Comparison of ENCODE assay signal across 12 mouse cellular contexts in the genomic region with DNA sequence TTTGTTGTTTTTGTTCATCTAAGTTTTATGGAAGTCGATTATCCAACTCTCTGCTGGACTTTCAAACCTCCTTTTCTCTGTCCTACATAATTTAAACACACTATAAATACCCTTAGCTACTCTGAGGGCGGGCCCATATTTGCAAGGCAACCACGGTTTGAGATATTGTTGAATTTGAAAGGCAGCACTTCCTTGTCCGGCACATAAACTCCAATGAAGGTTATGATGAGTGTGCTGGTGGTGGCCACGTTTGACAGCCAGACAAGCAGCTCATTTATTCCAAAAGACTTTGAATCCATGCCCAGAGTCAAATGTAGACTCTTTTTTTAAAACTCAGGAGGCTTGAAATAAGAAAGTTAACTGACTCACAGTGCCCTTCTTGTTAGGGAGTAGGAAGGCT. TPM values are rescaled to one million over a fixed set of nuclear protein-coding genes. Genes with fewer than 3 reads are reported as not detected.
DNase-seq lines count a peak whose midpoint lies in the region; ATAC-seq and TF ChIP-seq lines count a peak whose summit lies in the region.
"Had no signal": no experiment of that assay in that cellular context is flagged by ENCODE, and none has a peak within 500 bp of the region (broad histone marks: within the 10 kb centered on the region; RNA-seq: fewer than 3 reads in every experiment).

No protein-coding gene starts in this region.

- H3K9me3 ChIP-seq in hindbrain, embryonic 15.5 days: no peaks in the 10 kb centered on the region
- no peaks in the 10 kb centered on the region for H3K9me3 ChIP-seq in hindbrain, embryonic 13.5 days
- no peaks in the 10 kb centered on the region for H3K9me3 ChIP-seq in lung, embryonic 16.5 days (ENCODE audit: control insufficient read depth, low read length)
- H3K9me3 ChIP-seq in limb, embryonic 14.5 days (ENCODE audit: control insufficient read depth, low read length): no peaks in the 10 kb centered on the region
- H3K9me3 ChIP-seq in stomach, embryonic 16.5 days (replicated peaks; ENCODE audit: control insufficient read depth, low read length): no peaks in the 10 kb centered on the region
- H3K9me3 ChIP-seq: midbrain, embryonic 12.5 days had no signal

- no peaks in the 10 kb centered on the region for H3K27me3 ChIP-seq in hindbrain, embryonic 15.5 days
- H3K27me3 ChIP-seq in hindbrain, embryonic 13.5 days: no peaks in the 10 kb centered on the region
- no peaks in the 10 kb centered on the region for H3K27me3 ChIP-seq in lung, embryonic 16.5 days (ENCODE audit: control insufficient read depth, insufficient read depth, low read depth, low read length)
- H3K27me3 ChIP-seq in limb, embryonic 14.5 days (ENCODE audit: control insufficient read depth, insufficient read depth, low read length): no peaks in the 10 kb centered on the region
- H3K27me3 ChIP-seq in stomach, embryonic 16.5 days (ENCODE audit: control insufficient read depth, insufficient read depth, low read length): no peaks in the 10 kb centered on the region
- H3K27me3 ChIP-seq: midbrain, embryonic 12.5 days had no signal

- WGBS in hindbrain, embryonic 15.5 days: 59% methylated on average over 5 of the region's 5 CpGs
- WGBS in hindbrain, embryonic 13.5 days: 73% methylated on average over 5 of the region's 5 CpGs
- WGBS in lung, embryonic 16.5 days: 14% methylated on average over 5 of the region's 5 CpGs
- WGBS in lung, adult 2 months: 20% methylated on average over 5 of the region's 5 CpGs
- 62% methylated on average over 5 of the region's 5 CpGs for WGBS in limb, embryonic 14.5 days
- WGBS in stomach, embryonic 16.5 days: 37% methylated on average over 5 of the region's 5 CpGs

- H3K27ac ChIP-seq in hindbrain, embryonic 15.5 days (replicated peaks): peak overlapping the region; percentile 64; the same call in 1 of the 2 replicates
- no peak overlapping the region for H3K27ac ChIP-seq in hindbrain, embryonic 13.5 days
- peak overlapping the region; percentile 83 for H3K27ac ChIP-seq in lung, embryonic 16.5 days (ENCODE audit: low read length)
- H3K27ac ChIP-seq in limb, embryonic 14.5 days (replicated peaks; ENCODE audit: low read depth, low read length): peak overlapping the region; percentile 63
- peak overlapping the region; percentile 82 for H3K27ac ChIP-seq in stomach, embryonic 16.5 days (ENCODE audit: low read length)
- H3K27ac ChIP-seq: midbrain, embryonic 12.5 days had no signal

- H3K4me3 ChIP-seq in hindbrain, embryonic 15.5 days: no peak overlapping the region
- no peak overlapping the region for H3K4me3 ChIP-seq in hindbrain, embryonic 13.5 days
- H3K4me3 ChIP-seq in lung, embryonic 16.5 days (ENCODE audit: low read length): no peak overlapping the region
- no peak overlapping the region for H3K4me3 ChIP-seq in lung, adult 2 months (replicated peaks; ENCODE audit: extremely low read depth, low read depth, low read length)
- H3K4me3 ChIP-seq in limb, embryonic 14.5 days (replicated peaks; ENCODE audit: low read length): no peak overlapping the region
- H3K4me3 ChIP-seq in stomach, embryonic 16.5 days (replicated peaks; ENCODE audit: low read length): no peak overlapping the region
- H3K4me3 ChIP-seq: midbrain, embryonic 12.5 days had no signal

- no peak for TF ChIP-seq POLR2A in lung, adult 2 months (IDR thresholded peaks at IDR 0.05; ENCODE audit: borderline replicate concordance, extremely low read depth, low read depth, low read length)
- no peak for TF ChIP-seq POLR2A in limb, embryonic 14.5 days (IDR thresholded peaks at IDR 0.05; ENCODE audit: borderline replicate concordance, extremely low read depth, insufficient read depth, insufficient read length)

- DNase-seq in lung, adult 2 months: no peak
- DNase-seq in limb, embryonic 14.5 days (ENCODE audit: low spot score): no peak
- DNase-seq in cerebellum, adult 8-10 months: no peak

- ATAC-seq in hindbrain, embryonic 15.5 days (ENCODE audit: low FRiP score, low read depth): no peak
- ATAC-seq in hindbrain, embryonic 13.5 days (ENCODE audit: low FRiP score): no peak
- peak; percentile 61 for ATAC-seq in lung, embryonic 16.5 days (ENCODE audit: low read depth)
- ATAC-seq in limb, embryonic 14.5 days (ENCODE audit: low FRiP score, low read depth): no peak
- peak; percentile 68 for ATAC-seq in stomach, embryonic 16.5 days (ENCODE audit: insufficient read depth, low FRiP score)
- ATAC-seq: inflammation-experienced regulatory T-cells, adult 6 months had no signal

- no peak overlapping the region for H3K4me2 ChIP-seq in hindbrain, embryonic 15.5 days
- no peak overlapping the region for H3K4me2 ChIP-seq in hindbrain, embryonic 13.5 days
- no peak overlapping the region for H3K4me2 ChIP-seq in lung, embryonic 16.5 days (ENCODE audit: low read depth, low read length)
- H3K4me2 ChIP-seq in limb, embryonic 14.5 days (replicated peaks; ENCODE audit: low read depth, low read length, severe bottlenecking): no peak overlapping the region
- no peak overlapping the region for H3K4me2 ChIP-seq in stomach, embryonic 16.5 days (ENCODE audit: low read depth, low read length)
- H3K4me2 ChIP-seq: liver, embryonic 11.5 days; midbrain, embryonic 12.5 days had no signal

- H3K9ac ChIP-seq in hindbrain, embryonic 15.5 days: no peak overlapping the region
- H3K9ac ChIP-seq in hindbrain, embryonic 13.5 days: no peak overlapping the region
- H3K9ac ChIP-seq in lung, embryonic 16.5 days (ENCODE audit: low read length): no peak overlapping the region
- no peak overlapping the region for H3K9ac ChIP-seq in limb, embryonic 14.5 days (ENCODE audit: low read depth, low read length, severe bottlenecking)
- no peak overlapping the region for H3K9ac ChIP-seq in stomach, embryonic 16.5 days (ENCODE audit: low read length)
- H3K9ac ChIP-seq: midbrain, embryonic 12.5 days had no signal

- no peak for TF ChIP-seq CTCF in lung, adult 2 months (IDR thresholded peaks at IDR 0.05; ENCODE audit: insufficient read depth, low read length)

- 0 out of 2 replicates have a peak, but pooled peaks cover 9% of the 10 kb centered on the region for H3K4me1 ChIP-seq in hindbrain, embryonic 15.5 days (replicated peaks)
- 0 out of 2 replicates have a peak, but pooled peaks cover 4% of the 10 kb centered on the region for H3K4me1 ChIP-seq in hindbrain, embryonic 13.5 days (replicated peaks)
- H3K4me1 ChIP-seq in lung, embryonic 16.5 days (replicated peaks; ENCODE audit: control insufficient read depth, insufficient read depth, low read length): peaks cover 18% of the 10 kb centered on the region
- H3K4me1 ChIP-seq in lung, adult 2 months (ENCODE audit: control insufficient read depth, insufficient read depth, low read length): peaks cover 6% of the 10 kb centered on the region
- peaks cover 4% of the 10 kb centered on the region for H3K4me1 ChIP-seq in limb, embryonic 14.5 days (ENCODE audit: control insufficient read depth, insufficient read depth, low read length)
- peaks cover 4% of the 10 kb centered on the region; the same call in 1 of the 2 replicates for H3K4me1 ChIP-seq in stomach, embryonic 16.5 days (ENCODE audit: control insufficient read depth, insufficient read depth, low read length)
- H3K4me1 ChIP-seq: midbrain, embryonic 12.5 days had no signal

- H3K36me3 ChIP-seq in hindbrain, embryonic 15.5 days: no peaks in the 10 kb centered on the region
- H3K36me3 ChIP-seq in hindbrain, embryonic 13.5 days: no peaks in the 10 kb centered on the region
- H3K36me3 ChIP-seq in lung, embryonic 16.5 days (ENCODE audit: control insufficient read depth, insufficient read depth, low read length): no peaks in the 10 kb centered on the region
- H3K36me3 ChIP-seq in limb, embryonic 14.5 days (ENCODE audit: control insufficient read depth, insufficient read depth, low read length): no peaks in the 10 kb centered on the region
- no peaks in the 10 kb centered on the region for H3K36me3 ChIP-seq in stomach, embryonic 16.5 days (ENCODE audit: control insufficient read depth, insufficient read depth, low read length)
- H3K36me3 ChIP-seq: midbrain, embryonic 12.5 days had no signal

RNA-seq across cellular contexts. Expression of a gene that starts 33.3 kb away (rescaled TPM):
- not detected in 2 replicates for polyA plus RNA-seq in hindbrain, embryonic 15.5 days (2015; fragmentation: Nextera tagmentation; extraction: Ambion mirVana)
- polyA plus RNA-seq in hindbrain, embryonic 13.5 days (2015; fragmentation: Nextera tagmentation; extraction: Ambion mirVana): not detected in 2 replicates
- polyA plus RNA-seq in lung, embryonic 16.5 days (2015; fragmentation: Nextera tagmentation; extraction: Ambion mirVana): not detected in 2 replicates
- polyA plus RNA-seq in lung, adult 2 months (2012; rRNA removed): not detected in 2 replicates
- not detected in 2 replicates for polyA plus RNA-seq in limb, embryonic 14.5 days (2012; rRNA removed)
- not detected in 2 replicates for polyA plus RNA-seq in limb, embryonic 14.5 days (2014; fragmentation: Nextera tagmentation; extraction: Ambion mirVana)
- polyA plus RNA-seq in stomach, embryonic 16.5 days (2015; fragmentation: Nextera tagmentation; extraction: Ambion mirVana): not detected in 2 replicates
- polyA plus RNA-seq: brain, embryonic 14.5 days; inflammation-experienced regulatory T-cells, adult 6 months; liver, embryonic 11.5 days; midbrain, embryonic 12.5 days; neural tube, embryonic 14.5 days had no signal

Comparison
In these comparisons a context has a peak if more than half of its experiments do, and no peak if none do; other contexts are left out.
1. ATAC-seq: peak in lung, embryonic 16.5 days (single experiment) and stomach, embryonic 16.5 days (single experiment); none in hindbrain, embryonic 15.5 days (single experiment), hindbrain, embryonic 13.5 days (single experiment) and limb, embryonic 14.5 days (single experiment).